Mouse (Mus musculus) lung, adult 2 months (tissue): ENCODE results near the gene Gstt1. TPM values are rescaled to one million over a fixed set of nuclear protein-coding genes. Genes with fewer than 3 reads are reported as not detected.
"Not testable (repeated sequence)": the region's sequence is repeated elsewhere in the genome, so short reads cannot be mapped to it uniquely, and the experiment has no call there.

Source experiments
- DNase-seq: peaks from one replicate; pipeline ENCODE4 v3.0.0; 2022
- H3K4me1 ChIP-seq: fragments of 200-500 bp; 2 replicates; pipeline ENCODE4 v1.6.1; 2011; ENCODE audit warnings: low read length; ENCODE audit not compliant: control insufficient read depth, insufficient read depth
- H3K4me3 ChIP-seq: fragments of 200-500 bp; replicated peaks from 2 replicates; pipeline ENCODE3; 2011; ENCODE audit warnings: low read depth, mild to moderate bottlenecking, control low read depth, low read length; ENCODE audit errors: extremely low read depth
- CTCF ChIP-seq: fragments of 200-500 bp; IDR thresholded peaks from 2 replicates; pipeline ENCODE4 v1.5.1; 2011; ENCODE audit warnings: mild to moderate bottlenecking, low read length, control low read depth; ENCODE audit not compliant: insufficient read depth
- POLR2A ChIP-seq: fragments of 200-500 bp; IDR thresholded peaks from 2 replicates; pipeline ENCODE4 v1.6.1; 2011; ENCODE audit warnings: low read depth, mild to moderate bottlenecking, control low read depth, low read length, borderline replicate concordance; ENCODE audit errors: extremely low read depth
- WGBS: fragments of 180-500 bp; shearing (Covaris S2); methylation state at CpG from one replicate; pipeline ENCODE4 v1.1.7; 2018; 5-methylcytosine and 5-hydroxymethylcytosine counted together
- polyA plus RNA-seq: library from polyadenylated mRNA; depleted of rRNA; stranded (reverse); fragments of >200 nt; gene quantifications from 2 replicates; pipeline ENCODE4 v1.2.3, GENCODE M21; 2012

Gstt1 gene
- polyA plus RNA-seq, 1 experiment: 163 TPM

- Histone ChIP-seq H3K4me3 (no peak overlapping the region), H3K4me1 (no peaks in the 10 kb centered on the region)
- WGBS: 92% methylated on average over 8 of the region's 8 CpGs
- DNase-seq: no peak
- TF ChIP-seq CTCF (no peak), POLR2A (no peak)
Measured at GRCm38 (mm10) chr10:75788277-75788676, 10.1 kb downstream of the Gstt1 start.

- 55% methylated on average over 1 of the region's 1 CpGs for WGBS
- H3K4me3 ChIP-seq: no peak overlapping the region
- DNase-seq: no peak
- no peaks in the 10 kb centered on the region for H3K4me1 ChIP-seq
- TF ChIP-seq POLR2A (no peak), CTCF (no peak)
Measured at GRCm38 (mm10) chr10:75785442-75785841, 12.9 kb downstream of the Gstt1 start.

GRCm38 (mm10) chr10:75780769-75781578, 17.4 kb downstream of the Gstt1 start, which contains the start of the genes Gm20441 and Gstt3:
Gm20441 (minus strand) TSS chr10:75780954.
Gstt3 (minus strand) TSS chr10:75781414.
- peak; percentile 80 for DNase-seq

DNA sequence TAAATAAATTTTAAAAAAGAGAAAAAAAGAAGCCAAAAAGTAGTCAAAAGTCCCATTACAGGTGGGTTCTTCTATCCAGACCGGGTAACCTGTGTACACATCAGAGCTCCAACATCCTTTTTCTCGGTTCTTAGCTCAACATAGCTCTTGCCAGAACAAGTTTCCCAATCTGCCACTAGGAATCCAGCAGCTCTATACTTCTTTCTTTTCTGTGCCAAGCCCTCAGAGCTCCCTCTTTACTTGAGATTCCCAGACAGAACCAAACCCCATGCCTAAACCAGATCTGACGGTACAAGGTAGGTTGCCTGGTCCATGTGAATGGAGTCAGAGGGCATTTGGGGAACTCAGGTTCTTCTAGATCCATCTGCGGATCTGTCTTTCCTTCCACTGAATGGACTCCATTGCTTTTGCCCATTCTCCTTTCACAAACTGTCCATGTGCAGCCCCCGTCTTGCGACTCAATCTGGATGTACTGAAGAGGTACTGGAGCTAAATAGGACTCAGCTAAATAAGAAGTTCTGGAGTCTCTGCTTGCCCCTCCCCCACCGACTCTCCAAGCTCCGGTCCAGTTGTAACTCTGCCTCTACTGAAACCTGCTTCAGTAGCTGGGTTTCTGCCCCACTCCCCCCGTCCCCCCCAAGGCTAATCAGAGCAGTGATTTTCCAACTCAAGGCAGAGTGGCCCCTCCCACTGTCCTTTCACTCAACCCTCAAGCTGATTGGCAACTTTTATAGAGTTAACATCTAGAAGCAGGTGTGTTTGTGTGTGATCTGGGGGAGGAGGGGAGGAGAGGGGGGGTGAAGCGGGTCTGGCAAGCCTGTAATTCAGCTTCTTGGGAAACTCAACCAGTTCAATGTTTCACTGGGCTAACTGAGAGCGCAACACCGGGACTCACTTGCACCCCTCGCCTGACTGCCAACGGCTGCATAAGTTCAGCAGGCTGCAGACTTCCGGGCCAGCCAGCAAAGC, 18.9 kb downstream of the Gstt1 start:
- no peak for TF ChIP-seq POLR2A
- TF ChIP-seq CTCF: no peak
- DNase-seq: peak; percentile 31
- WGBS: 34% methylated on average over 15 of the region's 15 CpGs
- Histone ChIP-seq H3K4me3 (peak overlapping the region; percentile 3), H3K4me1 (no peaks in the 10 kb centered on the region)

More at GRCm38 (mm10) chr10:75780769-75781578, 17.4 kb downstream of the Gstt1 start, which contains the start of the genes Gm20441 and Gstt3:
- 1% methylated on average over 28 of the region's 28 CpGs for WGBS
- TF ChIP-seq CTCF: no peak
- peak; percentile 67; the same call in 1 of the 2 replicates for TF ChIP-seq POLR2A
- H3K4me1 ChIP-seq: no peaks in the 10 kb centered on the region
- H3K4me3 ChIP-seq: peak within 1 kb of the TSS; percentile 81

DNA sequence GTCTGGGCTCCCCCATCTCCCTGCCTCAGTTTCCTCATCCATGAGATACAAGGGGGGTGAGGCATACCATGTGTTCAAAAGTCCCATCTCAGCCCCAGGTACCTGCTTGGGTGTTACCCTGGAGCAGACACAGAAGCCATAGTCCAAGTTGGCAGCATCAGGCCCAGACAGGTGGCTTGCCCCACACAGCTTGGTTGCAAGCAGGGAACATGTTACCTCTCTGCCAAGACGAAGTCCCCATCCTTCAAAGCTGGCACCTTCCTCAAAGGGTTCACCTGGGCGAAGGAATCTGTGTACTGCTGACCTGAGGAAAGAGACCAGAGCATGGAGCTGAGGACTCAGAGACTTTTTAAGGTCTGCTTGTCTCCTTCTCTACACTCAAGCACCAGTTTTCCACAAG, 20.5 kb downstream of the Gstt1 start:
- 83% methylated on average over 2 of the region's 2 CpGs for WGBS
- Histone ChIP-seq H3K4me3 (no peak overlapping the region), H3K4me1 (peaks cover under 1% of the 10 kb centered on the region; the same call in 1 of the 2 replicates)
- DNase-seq: no peak
- no peak for TF ChIP-seq POLR2A
- TF ChIP-seq CTCF: no peak

DNA sequence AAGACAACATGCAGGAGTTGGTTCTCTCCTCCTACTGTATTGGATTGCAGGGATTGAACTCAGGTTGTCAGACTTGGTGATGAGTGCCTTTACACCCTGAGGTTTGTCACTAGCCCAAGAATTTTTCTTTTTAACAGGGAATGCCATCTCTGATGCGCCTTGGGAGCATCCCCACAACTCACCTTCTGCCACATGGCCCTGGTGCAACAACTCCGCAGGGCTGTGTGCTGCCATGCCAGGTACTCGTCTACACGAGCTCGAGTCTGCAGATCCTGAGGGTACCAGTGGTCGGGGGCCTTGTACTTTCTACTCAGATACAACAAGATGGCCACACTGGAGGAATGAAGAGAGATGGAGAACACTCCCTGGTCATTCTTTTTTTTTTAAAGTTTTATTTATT, 21.8 kb downstream of the Gstt1 start:
- no peak overlapping the region for H3K4me3 ChIP-seq
- no peak for TF ChIP-seq CTCF
- no peak for TF ChIP-seq POLR2A
- peaks cover 4% of the 10 kb centered on the region; the same call in 1 of the 2 replicates for H3K4me1 ChIP-seq
- no peak for DNase-seq
- WGBS: 87% methylated on average over 6 of the region's 6 CpGs

GRCm38 (mm10) chr10:75774587-75774986, 23.8 kb downstream of the Gstt1 start:
- TF ChIP-seq POLR2A (no peak), CTCF (no peak)
- Histone ChIP-seq H3K4me3 (no peak overlapping the region), H3K4me1 (peaks cover 4% of the 10 kb centered on the region; the same call in 1 of the 2 replicates)
- WGBS: 92% methylated on average over 9 of the region's 9 CpGs
- DNase-seq: no peak

DNA sequence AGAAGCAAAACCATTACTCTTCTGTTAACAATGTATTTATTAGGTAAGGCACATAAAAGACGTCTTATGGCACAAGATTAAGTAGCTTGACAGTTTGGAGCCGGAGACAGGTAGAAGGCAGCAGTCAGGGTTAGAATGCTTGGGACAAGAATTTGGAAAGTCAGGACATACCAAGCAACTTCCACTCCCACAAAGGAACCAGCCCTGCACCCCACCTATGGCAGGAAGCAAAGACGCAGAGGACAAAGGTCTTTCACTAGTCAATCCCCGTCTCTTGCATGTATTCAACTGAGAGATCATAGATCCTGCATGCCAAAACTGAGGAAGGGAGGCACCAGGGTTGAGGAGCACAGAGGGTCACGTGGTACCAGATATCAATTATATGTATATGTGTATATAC, 24.3 kb downstream of the Gstt1 start:
- H3K4me1 ChIP-seq: peaks cover 4% of the 10 kb centered on the region; the same call in 1 of the 2 replicates
- no peak for TF ChIP-seq CTCF
- no peak for TF ChIP-seq POLR2A
- no peak for DNase-seq
- no peak overlapping the region for H3K4me3 ChIP-seq
- 82% methylated on average over 5 of the region's 5 CpGs for WGBS

DNA sequence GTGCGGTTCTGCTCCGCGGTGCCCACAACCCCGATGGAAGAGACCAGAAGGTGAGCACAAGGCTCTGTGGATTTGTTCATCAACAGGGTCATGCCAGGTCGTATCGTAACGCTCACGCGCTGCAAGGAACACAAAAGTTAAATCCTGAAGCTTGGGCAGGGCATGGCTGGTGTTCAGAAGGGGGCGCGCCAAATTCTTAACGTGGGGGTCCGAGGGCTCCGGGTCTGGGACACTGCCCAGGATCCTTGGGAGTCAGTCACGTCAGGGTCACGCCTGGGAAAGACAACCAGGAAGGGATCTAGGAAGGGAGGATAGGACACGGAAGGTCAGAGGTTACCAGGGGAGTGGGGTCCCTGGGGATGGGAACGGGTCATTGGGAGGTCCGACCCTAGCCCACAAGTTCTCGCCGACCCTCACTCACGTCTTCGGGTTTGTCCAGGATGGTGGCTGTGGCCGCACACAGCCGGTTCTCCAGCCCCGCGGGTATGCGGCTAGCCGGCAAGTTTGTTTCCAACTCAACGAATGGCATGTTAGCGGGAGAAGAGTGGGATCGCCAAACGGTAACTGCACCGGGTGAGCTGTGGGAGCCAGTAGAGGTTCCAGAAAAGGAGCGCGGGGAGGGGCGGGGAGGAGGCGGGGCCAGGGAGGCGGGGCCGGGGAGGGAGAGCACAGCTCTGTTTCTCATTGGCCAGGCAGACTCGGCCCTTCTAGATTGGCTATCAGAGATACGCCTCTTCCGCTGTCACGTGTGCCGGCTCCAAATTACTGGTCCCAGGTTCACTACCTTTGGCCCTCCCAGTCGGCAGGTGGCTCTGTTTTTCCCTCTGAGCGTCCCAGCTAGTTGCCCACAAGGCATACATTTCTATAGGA, 25.4 kb downstream of the Gstt1 start, which contains the start of gene Ddt:
TSS of gene Ddt (minus strand) at position 620 of the 870 bp plus-strand sequence.
- Histone ChIP-seq H3K4me1 (peaks cover 4% of the 10 kb centered on the region; the same call in 1 of the 2 replicates), H3K4me3 (peak within 1 kb of the TSS; percentile 82)
- under 1% methylated on average over 47 of the region's 47 CpGs for WGBS
- DNase-seq: peak; percentile 76
- TF ChIP-seq POLR2A (peak; percentile 85; the same call in 1 of the 2 replicates), CTCF (peak; percentile 27; the same call in 1 of the 2 replicates)

DNA sequence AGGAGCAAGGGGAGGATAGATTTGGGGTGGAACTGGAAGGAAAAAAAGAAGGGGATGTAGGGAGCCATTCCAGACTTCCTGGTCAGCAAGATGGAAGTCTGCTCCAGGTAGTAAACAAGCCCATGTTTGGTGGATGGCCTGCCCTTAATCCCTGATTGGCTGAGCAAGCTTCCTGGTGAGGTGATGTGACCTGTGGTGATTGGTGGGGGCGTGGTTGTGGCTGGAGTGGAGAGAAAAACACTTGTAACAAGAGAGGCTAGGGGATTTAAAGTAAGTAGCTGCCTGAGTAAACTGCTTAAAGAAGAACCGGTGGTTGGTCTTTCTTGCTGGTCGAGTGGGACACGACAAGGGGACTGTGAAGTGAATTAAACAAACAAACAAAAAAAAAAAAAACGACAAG, 30.6 kb downstream of the Gstt1 start:
- not testable (repeated sequence) for H3K4me3 ChIP-seq, DNase-seq, H3K4me1 ChIP-seq
- 29% methylated on average over 5 of the region's 5 CpGs for WGBS
